ENCODE assay signal across 8 mouse cellular contexts in genomic region chr7:45092048-45092447, GRCm38 (mm10). TPM values are rescaled to one million over a fixed set of nuclear protein-coding genes. Genes with fewer than 3 reads are reported as not detected.
A peak's percentile ranks its signal among the peaks of the same experiment; 100 is the strongest.
DNase-seq lines count a peak whose midpoint lies in the region; ATAC-seq and TF ChIP-seq lines count a peak whose summit lies in the region.

Gene Rcn3 (minus strand): TSS chr7:45092221.

- no peak within 1 kb of the TSS for H3K27ac ChIP-seq in cerebellum, adult 2 months (ENCODE audit: insufficient read depth, low read length)
- H3K27ac ChIP-seq in heart, embryonic 14.5 days (replicated peaks in 1 of 2; ENCODE audit: control insufficient read depth in 1 of 2, insufficient read depth in 1 of 2, low read depth in 2 of 2, low read length in 2 of 2), result peak within 1 kb of the TSS; percentile 81 to 82
- peak within 1 kb of the TSS; percentile 84 for H3K27ac ChIP-seq in kidney, postnatal 0 days

- H3K9ac ChIP-seq in heart, embryonic 14.5 days (ENCODE audit: low read length), result peak within 1 kb of the TSS; percentile 78
- peak within 1 kb of the TSS; percentile 74 for H3K9ac ChIP-seq in kidney, postnatal 0 days (ENCODE audit: low read depth, low read length)

- H3K4me3 ChIP-seq in cerebellum, adult 2 months (replicated peaks; ENCODE audit: insufficient read depth, low read depth, low read length), result peak within 1 kb of the TSS; percentile 34
- peak within 1 kb of the TSS; percentile 52 for H3K4me3 ChIP-seq in heart, embryonic 14.5 days (ENCODE audit: control insufficient read depth in 1 of 2, insufficient read depth in 1 of 2, low read depth in 1 of 2, low read length in 2 of 2)
- H3K4me3 ChIP-seq in kidney, postnatal 0 days (replicated peaks; ENCODE audit: low read depth, low read length), result peak within 1 kb of the TSS; percentile 51

- peaks cover 19% of the 10 kb centered on the region for H3K36me3 ChIP-seq in heart, embryonic 14.5 days (ENCODE audit: control insufficient read depth, insufficient read depth, low read length)
- H3K36me3 ChIP-seq in kidney, postnatal 0 days (ENCODE audit: insufficient read depth, low read length), result peaks cover 9% of the 10 kb centered on the region; the same call in 1 of the 2 replicates

- no peak for TF ChIP-seq POLR2A in cerebellum, adult 2 months (IDR thresholded peaks at IDR 0.05; ENCODE audit: borderline replicate concordance, insufficient read depth, low read length)

- H3K4me2 ChIP-seq in heart, embryonic 14.5 days (ENCODE audit: low read length), result peak within 1 kb of the TSS; percentile 68
- peak within 1 kb of the TSS; percentile 71 for H3K4me2 ChIP-seq in kidney, postnatal 0 days (ENCODE audit: low read length)

- DNase-seq in cerebellum, adult 2 months, result peak in 1 of 2 experiments; percentile 26
- no peak for DNase-seq in cerebellum, adult 11 months
- peak; percentile 78 to 83 for DNase-seq in adrenal gland, adult (ENCODE audit: inconsistent age in 2 of 2, low spot score in 1 of 2)
- peak; percentile 99 for DNase-seq in kidney, postnatal 0 days (ENCODE audit: low spot score)
- peak; percentile 76 for DNase-seq in lung, postnatal 36 days
- peak; percentile 88 for DNase-seq in skeletal muscle tissue, adult 2 months (ENCODE audit: low read depth, low spot score)

- under 1% methylated on average over 16 of the region's 16 CpGs for WGBS in cerebellum, adult 2 months
- under 1% methylated on average over 16 of the region's 16 CpGs for WGBS in heart, embryonic 14.5 days
- WGBS in kidney, postnatal 0 days, result under 1% methylated on average over 16 of the region's 16 CpGs

- H3K4me1 ChIP-seq in cerebellum, adult 2 months (ENCODE audit: control insufficient read depth, insufficient read depth, low read length), result no peaks in the 10 kb centered on the region
- H3K4me1 ChIP-seq in heart, embryonic 14.5 days (ENCODE audit: control insufficient read depth in 2 of 2, insufficient read depth in 2 of 2, low read length in 2 of 2), result peaks cover 7 to 14% of the 10 kb centered on the region in 2 experiments; a peak in 2 of 4 replicates
- 0 out of 2 replicates have a peak, but pooled peaks cover 9% of the 10 kb centered on the region for H3K4me1 ChIP-seq in kidney, postnatal 0 days (replicated peaks; ENCODE audit: insufficient read depth, low read length)

- ATAC-seq in erythroid progenitor cell, adult 5-6 weeks (replicated peaks; ENCODE audit: low FRiP score, poor library complexity, severe bottlenecking), result peak; percentile 59
- ATAC-seq in heart, embryonic 14.5 days (ENCODE audit: insufficient number of reproducible peaks, insufficient read depth, low FRiP score, low read depth), result peak; percentile 93
- peak; percentile 86 for ATAC-seq in kidney, postnatal 0 days (replicated peaks; ENCODE audit: low FRiP score, low read depth)

- H3K9me3 ChIP-seq in heart, embryonic 14.5 days (ENCODE audit: control insufficient read depth, low read length), result no peaks in the 10 kb centered on the region
- no peaks in the 10 kb centered on the region for H3K9me3 ChIP-seq in kidney, postnatal 0 days (replicated peaks; ENCODE audit: low read length)

- no peaks in the 10 kb centered on the region; the same call in 1 of the 2 replicates for H3K27me3 ChIP-seq in cerebellum, adult 2 months (ENCODE audit: control insufficient read depth, insufficient read depth, low read length)
- H3K27me3 ChIP-seq in heart, embryonic 14.5 days (ENCODE audit: control insufficient read depth, insufficient read depth, low read length), result no peaks in the 10 kb centered on the region
- H3K27me3 ChIP-seq in kidney, postnatal 0 days (ENCODE audit: insufficient read depth, low read length), result no peaks in the 10 kb centered on the region

- no peak for TF ChIP-seq CTCF in cerebellum, adult 2 months (IDR thresholded peaks at IDR 0.05; ENCODE audit: borderline replicate concordance, insufficient read depth, low read depth, low read length)
- no peak for TF ChIP-seq CTCF in kidney, postnatal 0 days (IDR thresholded peaks at IDR 0.05; ENCODE audit: low read depth)

RNA-seq across cellular contexts. Expression of gene Rcn3, which starts in this region (rescaled TPM):
- 7.6 and 8.6 TPM in 2 replicates for polyA plus RNA-seq in cerebellum, adult 2 months (2012; rRNA removed)
- 1.1 and 8.8 TPM in 2 replicates for total RNA-seq in erythroid progenitor cell, adult 5-6 weeks (2015; ENCODE audit: low replicate concordance)
- 1.9 and 4.0 TPM in 2 replicates for total RNA-seq in erythroid progenitor cell, adult 5-6 weeks (2017; ENCODE audit: low replicate concordance)
- polyA plus RNA-seq in heart, embryonic 14.5 days (2014; fragmentation: Nextera tagmentation; extraction: Ambion mirVana), result 218 and 262 TPM in 2 replicates
- polyA plus RNA-seq in kidney, postnatal 0 days (2015; fragmentation: Nextera tagmentation; extraction: Ambion mirVana), result 215 and 228 TPM in 2 replicates

Comparison
In these comparisons a context has a peak if more than half of its experiments do, and no peak if none do; other contexts are left out.
1. RNA of gene Rcn3 (polyA plus RNA-seq): 218 to 262 TPM in heart, embryonic 14.5 days and 215 to 228 TPM in kidney, postnatal 0 days; 7.6 to 8.6 TPM in cerebellum, adult 2 months; every median in the first group is over 10 times any median in the second.
2. Peak in every context shown above with its lines, with median percentiles within 50 percentile points of each other: H3K4me3 ChIP-seq and ATAC-seq.